Mouse (Mus musculus) spleen, adult 2 months (tissue): ENCODE results near the gene Ascl2. TPM values are rescaled to one million over a fixed set of nuclear protein-coding genes. Genes with fewer than 3 reads are reported as not detected.

ENCODE experiments used
- DNase-seq, 2 experiments: peaks; one replicate each; pipeline versions ENCODE4 v3.0.0 to v3.0.0-alpha.2; 2012 to 2021; ENCODE audit warnings: low spot score in 2 of 2, low read depth in 1 of 2
- H3K27ac ChIP-seq: fragments of 200-500 bp; 2 replicates; pipeline ENCODE4 v1.5.1; 2012; ENCODE audit warnings: low read length, inconsistent platforms; ENCODE audit not compliant: insufficient read depth
- H3K27me3 ChIP-seq: fragments of 200-500 bp; 2 replicates; pipeline ENCODE4 v1.6.1; 2012; ENCODE audit warnings: mild to moderate bottlenecking, moderate library complexity, low read length, inconsistent platforms; ENCODE audit not compliant: control insufficient read depth, insufficient read depth
- H3K36me3 ChIP-seq: fragments of 200-500 bp; 2 replicates; pipeline ENCODE4 v1.6.1; 2012; ENCODE audit warnings: mild to moderate bottlenecking, low read length, inconsistent platforms; ENCODE audit not compliant: control insufficient read depth, insufficient read depth
- H3K4me1 ChIP-seq: fragments of 200-500 bp; 2 replicates; pipeline ENCODE4 v1.6.1; 2011; ENCODE audit warnings: inconsistent platforms; ENCODE audit not compliant: control insufficient read depth, insufficient read depth, insufficient read length
- H3K4me3 ChIP-seq: fragments of 200-500 bp; 2 replicates; pipeline ENCODE4 v1.5.1; 2011; ENCODE audit warnings: mild to moderate bottlenecking, inconsistent platforms; ENCODE audit not compliant: insufficient read depth, insufficient read length; ENCODE audit errors: extremely low read depth
- CTCF ChIP-seq: fragments of 200-500 bp; IDR thresholded peaks from 2 replicates; pipeline ENCODE4 v1.5.1; 2011; ENCODE audit warnings: mild to moderate bottlenecking, inconsistent platforms; ENCODE audit not compliant: insufficient read depth, insufficient read length, insufficient replicate concordance; ENCODE audit errors: extremely low read depth
- POLR2A ChIP-seq: fragments of 200-500 bp; IDR thresholded peaks from 2 replicates; pipeline ENCODE4 v1.6.1; 2011; ENCODE audit warnings: low read depth, low read length, inconsistent platforms
- WGBS: fragments of 180-500 bp; shearing (Covaris S2); methylation state at CpG from one replicate; pipeline ENCODE4 v1.1.7; 2018; 5-methylcytosine and 5-hydroxymethylcytosine counted together
- polyA plus RNA-seq: library from polyadenylated mRNA; depleted of rRNA; stranded (reverse); fragments of >200 nt; gene quantifications from 2 replicates; pipeline ENCODE4 v1.2.3, GENCODE M21; 2012

Ascl2 gene
- polyA plus RNA-seq, 1 experiment = 0.27 TPM

- H3K27ac ChIP-seq = no peak overlapping the region
- no peaks in the 10 kb centered on the region for H3K4me1 ChIP-seq
- TF ChIP-seq POLR2A (no peak), CTCF (no peak)
- no peaks in the 10 kb centered on the region for H3K36me3 ChIP-seq
- DNase-seq = no peak
- no peaks in the 10 kb centered on the region for H3K27me3 ChIP-seq
- H3K4me3 ChIP-seq = no peak overlapping the region
- 32% methylated on average over 3 of the region's 3 CpGs for WGBS
Observed at GRCm38 (mm10) chr7:142997403-142998150, 28.5 kb upstream of the Ascl2 start.

GRCm38 (mm10) chr7:142996998-142997397 lies 27.9 kb upstream of the Ascl2 start:
- no peak overlapping the region for H3K4me3 ChIP-seq
- H3K27ac ChIP-seq = no peak overlapping the region
- H3K27me3 ChIP-seq = no peaks in the 10 kb centered on the region
- no peaks in the 10 kb centered on the region for H3K4me1 ChIP-seq
- no peaks in the 10 kb centered on the region for H3K36me3 ChIP-seq
- TF ChIP-seq CTCF = no peak
- TF ChIP-seq POLR2A = no peak
- whole genome bisulfite sequencing = 95% methylated on average over 2 of the region's 2 CpGs
- no peak for DNase-seq

GRCm38 (mm10) chr7:142995630-142996338 lies 26.7 kb upstream of the Ascl2 start:
- H3K36me3 ChIP-seq = no peaks in the 10 kb centered on the region
- WGBS = 86% methylated on average over 3 of the region's 3 CpGs

GRCm38 (mm10) chr7:142995004-142995403 lies 25.9 kb upstream of the Ascl2 start:
- no peaks in the 10 kb centered on the region for H3K27me3 ChIP-seq
- H3K4me1 ChIP-seq = no peaks in the 10 kb centered on the region
- no peak overlapping the region for H3K27ac ChIP-seq
- DNase-seq = no peak
- no peaks in the 10 kb centered on the region for H3K36me3 ChIP-seq
- H3K4me3 ChIP-seq = no peak overlapping the region
- TF ChIP-seq CTCF = no peak
- no peak for TF ChIP-seq POLR2A

More at GRCm38 (mm10) chr7:142995630-142996338, 26.7 kb upstream of the Ascl2 start:
- Histone ChIP-seq H3K4me3 (no peak overlapping the region), H3K27me3 (no peaks in the 10 kb centered on the region), H3K27ac (no peak overlapping the region), H3K4me1 (no peaks in the 10 kb centered on the region)
- TF ChIP-seq CTCF = no peak
- TF ChIP-seq POLR2A = no peak
- no peak for DNase-seq

- no peak overlapping the region for H3K4me3 ChIP-seq
- H3K27me3 ChIP-seq = no peaks in the 10 kb centered on the region; the same call in 1 of the 2 replicates
- H3K4me1 ChIP-seq = no peaks in the 10 kb centered on the region
- H3K36me3 ChIP-seq = no peaks in the 10 kb centered on the region
- no peak for DNase-seq
- no peak for TF ChIP-seq POLR2A
- TF ChIP-seq CTCF = no peak
- 85% methylated on average over 3 of the region's 3 CpGs for WGBS
- H3K27ac ChIP-seq = no peak overlapping the region
Observed at GRCm38 (mm10) chr7:142987718-142988117, 18.7 kb upstream of the Ascl2 start.

GRCm38 (mm10) chr7:142985146-142985545 lies 16.1 kb upstream of the Ascl2 start:
- H3K27ac ChIP-seq = no peak overlapping the region
- no peaks in the 10 kb centered on the region for H3K4me1 ChIP-seq
- H3K27me3 ChIP-seq = peaks cover 1% of the 10 kb centered on the region; the same call in 1 of the 2 replicates
- H3K36me3 ChIP-seq = no peaks in the 10 kb centered on the region
- 90% methylated on average over 4 of the region's 4 CpGs for WGBS
- DNase-seq = no peak
- H3K4me3 ChIP-seq = no peak overlapping the region
- TF ChIP-seq CTCF (no peak), POLR2A (no peak)

GRCm38 (mm10) chr7:142981908-142982307 lies 12.8 kb upstream of the Ascl2 start:
- 60% methylated on average over 4 of the region's 4 CpGs for WGBS

More at GRCm38 (mm10) chr7:142981908-142982307, 12.8 kb upstream of the Ascl2 start:
- peaks cover 2% of the 10 kb centered on the region; the same call in 1 of the 2 replicates for H3K27me3 ChIP-seq
- no peak for TF ChIP-seq POLR2A
- no peak for TF ChIP-seq CTCF
- H3K36me3 ChIP-seq = no peaks in the 10 kb centered on the region
- no peak for DNase-seq
- H3K4me3 ChIP-seq = no peak overlapping the region
- no peak overlapping the region for H3K27ac ChIP-seq
- no peaks in the 10 kb centered on the region for H3K4me1 ChIP-seq
